Mouse (Mus musculus): ENCODE data around the gene Maml2. TPM values are rescaled to one million over a fixed set of nuclear protein-coding genes. Genes with fewer than 3 reads are reported as not detected.

Gene Maml2
- polyA plus RNA-seq, 1 experiment from 2014 or later = 11.6 TPM

DNA sequence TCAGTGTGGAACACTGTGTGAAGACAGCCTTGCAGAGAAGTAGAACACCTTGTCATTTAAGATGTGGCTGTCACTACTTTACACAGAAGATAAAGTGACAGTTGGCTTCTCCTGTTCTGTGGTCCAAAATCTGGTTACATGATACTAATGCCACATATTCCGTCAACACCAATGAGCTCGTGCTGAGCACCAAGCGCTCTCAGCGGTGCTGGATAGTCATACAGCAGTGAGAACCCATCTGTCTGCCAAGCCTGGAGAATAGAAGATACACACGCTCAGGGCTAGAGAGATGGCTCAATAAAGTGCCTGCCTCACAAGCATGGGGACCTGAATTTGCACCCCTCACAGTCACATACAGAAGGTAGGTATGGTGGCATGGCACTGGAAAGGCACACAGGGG, 177.2 kb downstream of the Maml2 start:
- H3K36me3 ChIP-seq = no peaks in the 10 kb centered on the region
- 87% methylated on average over 5 of the region's 5 CpGs for WGBS
- ATAC-seq (ENCODE audit: insufficient number of reproducible peaks, low FRiP score) = no peak
- H3K4me1 ChIP-seq (replicated peaks) = peaks cover 21% of the 10 kb centered on the region
- no peak overlapping the region for H3K27ac ChIP-seq (ENCODE audit: poor library complexity, severe bottlenecking)
- H3K9ac ChIP-seq = no peak overlapping the region
- no peak overlapping the region for H3K4me3 ChIP-seq
- H3K4me2 ChIP-seq = no peak overlapping the region
- no peaks in the 10 kb centered on the region for H3K27me3 ChIP-seq (replicated peaks)
- H3K9me3 ChIP-seq (replicated peaks) = no peaks in the 10 kb centered on the region

- Histone ChIP-seq H3K4me1 (replicated peaks) (peaks cover 44% of the 10 kb centered on the region), H3K27me3 (replicated peaks) (no peaks in the 10 kb centered on the region), H3K36me3 (no peaks in the 10 kb centered on the region), H3K4me2 (no peak overlapping the region), H3K9me3 (replicated peaks) (no peaks in the 10 kb centered on the region), H3K4me3 (no peak overlapping the region), H3K9ac (no peak overlapping the region), H3K27ac (ENCODE audit: poor library complexity, severe bottlenecking) (no peak overlapping the region)
- 59% methylated on average over 4 of the region's 4 CpGs for WGBS
- no peak for ATAC-seq (ENCODE audit: insufficient number of reproducible peaks, low FRiP score)
Measured at GRCm38 (mm10) chr9:13479275-13479674, 181.5 kb downstream of the Maml2 start.

GRCm38 (mm10) chr9:13483199-13484068, 185.7 kb downstream of the Maml2 start:
- Histone ChIP-seq H3K9me3 (replicated peaks) (no peaks in the 10 kb centered on the region), H3K4me1 (replicated peaks) (peaks cover 42% of the 10 kb centered on the region), H3K4me3 (no peak overlapping the region), H3K4me2 (peak overlapping the region; percentile 59), H3K9ac (0 out of 2 replicates have a peak overlapping the region, but pooled peaks have one; percentile 22), H3K27ac (ENCODE audit: poor library complexity, severe bottlenecking) (peak overlapping the region; percentile 75), H3K27me3 (replicated peaks) (no peaks in the 10 kb centered on the region), H3K36me3 (no peaks in the 10 kb centered on the region)
- ATAC-seq (ENCODE audit: insufficient number of reproducible peaks, low FRiP score) = peak; percentile 75; the same call in 1 of the 2 replicates
- WGBS = 34% methylated on average over 5 of the region's 5 CpGs

GRCm38 (mm10) chr9:13484267-13485240, 186.8 kb downstream of the Maml2 start:
- peak overlapping the region; percentile 12; the same call in 1 of the 2 replicates for H3K4me3 ChIP-seq
- H3K36me3 ChIP-seq = no peaks in the 10 kb centered on the region
- H3K9me3 ChIP-seq (replicated peaks) = no peaks in the 10 kb centered on the region
- peak overlapping the region; percentile 75 for H3K27ac ChIP-seq (ENCODE audit: poor library complexity, severe bottlenecking)
- no peak for ATAC-seq (ENCODE audit: insufficient number of reproducible peaks, low FRiP score)
- peaks cover 42% of the 10 kb centered on the region for H3K4me1 ChIP-seq (replicated peaks)
- peak overlapping the region; percentile 59 for H3K4me2 ChIP-seq
- WGBS = 59% methylated on average over 12 of the region's 12 CpGs
- no peaks in the 10 kb centered on the region for H3K27me3 ChIP-seq (replicated peaks)
- peak overlapping the region; percentile 22; the same call in 1 of the 2 replicates for H3K9ac ChIP-seq

- Histone ChIP-seq H3K36me3 (no peaks in the 10 kb centered on the region), H3K4me3 (no peak overlapping the region), H3K4me1 (replicated peaks) (peaks cover 32% of the 10 kb centered on the region), H3K9ac (no peak overlapping the region), H3K9me3 (replicated peaks) (no peaks in the 10 kb centered on the region), H3K4me2 (no peak overlapping the region), H3K27ac (ENCODE audit: poor library complexity, severe bottlenecking) (no peak overlapping the region), H3K27me3 (replicated peaks) (no peaks in the 10 kb centered on the region)
- ATAC-seq (ENCODE audit: insufficient number of reproducible peaks, low FRiP score) = no peak
- WGBS = 48% methylated on average over 1 of the region's 1 CpGs
Measured at GRCm38 (mm10) chr9:13485914-13486313, 188.2 kb downstream of the Maml2 start.

DNA sequence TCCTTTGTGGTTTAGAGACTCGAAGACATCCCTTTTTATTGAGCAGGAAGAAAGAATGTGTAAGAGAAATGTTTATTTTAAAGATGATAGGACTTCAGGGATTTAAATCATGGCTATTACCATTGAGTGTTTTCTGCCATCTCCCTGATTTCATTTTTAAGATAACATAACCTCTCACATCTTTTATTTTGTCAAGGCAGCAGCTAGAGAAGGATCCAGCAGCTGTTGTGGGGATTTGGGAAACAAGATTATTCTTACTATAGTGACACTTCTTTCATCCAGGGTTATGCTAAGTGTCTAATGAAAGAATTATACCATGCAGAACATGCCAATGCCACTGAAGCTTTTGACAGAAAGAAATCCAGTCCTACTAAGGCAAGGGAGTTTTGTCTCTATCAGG, 193.3 kb downstream of the Maml2 start:
- Histone ChIP-seq H3K9me3 (replicated peaks) (no peaks in the 10 kb centered on the region), H3K4me2 (no peak overlapping the region), H3K4me1 (replicated peaks) (peaks cover 16% of the 10 kb centered on the region), H3K4me3 (no peak overlapping the region), H3K9ac (no peak overlapping the region), H3K36me3 (no peaks in the 10 kb centered on the region), H3K27ac (ENCODE audit: poor library complexity, severe bottlenecking) (no peak overlapping the region), H3K27me3 (replicated peaks) (no peaks in the 10 kb centered on the region)
- 51% methylated on average over 1 of the region's 1 CpGs for WGBS
- no peak for ATAC-seq (ENCODE audit: insufficient number of reproducible peaks, low FRiP score)

DNA sequence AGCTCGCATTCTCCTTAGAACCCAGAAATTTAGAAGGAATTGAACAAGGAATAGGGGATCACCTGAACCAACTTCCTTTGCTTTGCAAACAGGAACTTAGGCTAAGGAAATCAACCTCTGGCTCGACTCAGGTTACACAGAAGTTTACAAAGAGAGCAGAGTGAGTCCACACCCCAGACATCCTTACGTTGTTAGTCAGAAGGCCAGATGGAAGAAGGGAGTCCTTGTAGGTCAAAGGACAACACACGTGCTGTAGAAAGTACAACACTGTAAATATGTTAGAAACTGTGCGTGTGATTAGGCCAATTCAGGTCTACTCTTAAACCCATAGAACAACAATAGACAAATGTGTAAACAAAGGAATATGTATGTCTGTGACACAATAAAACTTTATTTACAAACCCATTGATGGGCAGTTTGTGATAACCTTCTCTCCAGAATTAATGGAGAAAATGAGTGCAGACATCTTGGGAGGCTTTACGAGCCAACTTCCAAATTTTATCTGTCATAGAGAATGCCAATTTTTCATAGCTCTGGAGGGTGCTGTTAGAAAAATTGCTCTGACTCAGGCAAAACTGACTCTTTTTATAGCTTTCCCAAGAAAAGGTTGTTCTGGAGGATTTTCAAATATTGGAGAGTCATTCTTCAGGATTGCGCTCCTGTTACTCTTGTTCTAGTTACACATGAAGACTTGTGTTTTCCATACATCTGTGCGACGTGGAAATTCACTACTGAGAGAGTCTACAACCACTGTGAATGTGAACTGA, 194.3 kb downstream of the Maml2 start:
- 79% methylated on average over 9 of the region's 9 CpGs for WGBS
- H3K27ac ChIP-seq (ENCODE audit: poor library complexity, severe bottlenecking) = no peak overlapping the region
- no peak overlapping the region for H3K4me3 ChIP-seq
- H3K4me2 ChIP-seq = no peak overlapping the region
- no peak for ATAC-seq (ENCODE audit: insufficient number of reproducible peaks, low FRiP score)
- H3K9ac ChIP-seq = no peak overlapping the region
- H3K4me1 ChIP-seq (replicated peaks) = peaks cover 18% of the 10 kb centered on the region
- H3K27me3 ChIP-seq (replicated peaks) = no peaks in the 10 kb centered on the region
- no peaks in the 10 kb centered on the region for H3K36me3 ChIP-seq
- no peaks in the 10 kb centered on the region for H3K9me3 ChIP-seq (replicated peaks)

DNA sequence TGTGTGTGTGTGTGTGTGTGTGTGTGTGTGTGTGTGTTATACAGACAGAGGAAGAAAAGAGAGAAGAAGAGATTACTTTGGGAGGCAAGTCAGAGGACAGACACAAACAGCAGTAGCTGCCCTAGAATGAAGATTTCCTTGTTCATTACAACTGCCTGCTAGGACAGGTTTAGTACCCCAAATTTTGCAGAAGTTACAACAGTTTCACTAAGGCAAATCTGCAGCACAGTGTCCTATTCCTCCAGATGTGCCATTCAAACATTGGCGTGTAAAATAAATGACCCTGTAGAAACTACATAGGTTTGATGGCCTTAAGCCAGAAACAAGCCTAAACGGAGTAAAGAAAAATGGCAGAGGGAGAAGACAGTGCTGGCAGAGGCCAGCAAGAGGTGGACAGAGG, 195.1 kb downstream of the Maml2 start:
- peaks cover 23% of the 10 kb centered on the region for H3K4me1 ChIP-seq (replicated peaks)
- H3K27ac ChIP-seq (ENCODE audit: poor library complexity, severe bottlenecking) = no peak overlapping the region
- no peak overlapping the region for H3K4me2 ChIP-seq
- H3K36me3 ChIP-seq = no peaks in the 10 kb centered on the region
- H3K9me3 ChIP-seq (replicated peaks) = no peaks in the 10 kb centered on the region
- 81% methylated on average over 2 of the region's 2 CpGs for WGBS
- H3K27me3 ChIP-seq (replicated peaks) = no peaks in the 10 kb centered on the region
- no peak overlapping the region for H3K4me3 ChIP-seq
- no peak for ATAC-seq (ENCODE audit: insufficient number of reproducible peaks, low FRiP score)
- no peak overlapping the region for H3K9ac ChIP-seq

DNA sequence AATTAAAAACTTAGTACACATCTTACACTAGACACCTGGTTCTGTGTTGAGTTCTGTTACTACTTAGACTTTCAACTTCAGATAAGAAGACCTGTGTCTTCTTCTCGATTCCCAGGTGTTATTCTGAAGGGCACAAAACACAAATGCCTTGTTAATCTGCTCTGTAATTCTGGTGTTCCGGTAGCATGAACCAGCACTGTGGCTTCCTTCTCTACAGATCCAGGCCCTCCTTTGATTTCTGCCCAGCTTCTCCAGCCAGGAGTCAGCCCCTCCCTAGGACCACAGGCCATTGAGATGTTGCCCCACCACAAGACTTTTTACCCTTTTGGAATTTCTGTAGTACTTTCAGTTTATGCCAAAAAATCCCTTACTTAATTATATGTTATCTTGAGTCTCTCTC, 196.0 kb downstream of the Maml2 start:
- 77% methylated on average over 2 of the region's 2 CpGs for WGBS

DNA sequence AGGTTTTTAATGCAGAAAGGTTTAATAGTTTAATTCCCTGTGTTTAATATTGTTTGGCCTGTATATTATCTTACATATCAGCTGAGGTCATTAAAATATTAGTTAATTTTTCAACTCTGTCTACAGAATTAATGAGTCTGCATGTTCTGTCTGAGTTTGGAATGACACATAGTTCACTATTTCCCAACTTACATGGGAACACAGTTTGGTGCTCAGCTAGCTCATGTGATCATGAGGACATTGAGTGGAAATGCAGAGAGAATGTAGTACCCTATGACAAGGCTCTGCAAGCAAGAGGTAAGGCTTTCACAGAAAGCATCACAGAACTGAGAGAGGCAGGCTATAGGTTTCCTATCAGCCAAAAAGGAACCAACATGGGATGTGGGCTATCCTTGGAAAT, 197.8 kb downstream of the Maml2 start:
- ATAC-seq (ENCODE audit: insufficient number of reproducible peaks, low FRiP score) = no peak
- Histone ChIP-seq H3K27me3 (replicated peaks) (no peaks in the 10 kb centered on the region), H3K4me2 (no peak overlapping the region), H3K9ac (no peak overlapping the region), H3K4me3 (no peak overlapping the region), H3K9me3 (replicated peaks) (no peaks in the 10 kb centered on the region), H3K4me1 (replicated peaks) (peaks cover 41% of the 10 kb centered on the region), H3K36me3 (peaks cover 3% of the 10 kb centered on the region; the same call in 1 of the 2 replicates), H3K27ac (ENCODE audit: poor library complexity, severe bottlenecking) (no peak overlapping the region)

More for the DNA sequence above, 196.0 kb downstream of the Maml2 start:
- Histone ChIP-seq H3K4me2 (no peak overlapping the region), H3K27me3 (replicated peaks) (no peaks in the 10 kb centered on the region), H3K9ac (no peak overlapping the region), H3K4me1 (replicated peaks) (peaks cover 32% of the 10 kb centered on the region), H3K36me3 (no peaks in the 10 kb centered on the region), H3K4me3 (no peak overlapping the region), H3K9me3 (replicated peaks) (no peaks in the 10 kb centered on the region), H3K27ac (ENCODE audit: poor library complexity, severe bottlenecking) (no peak overlapping the region)
- ATAC-seq (ENCODE audit: insufficient number of reproducible peaks, low FRiP score) = no peak

Data from heart, embryonic 12.5 days (tissue).